Mouse (Mus musculus) gastrocnemius, adult 2 months (tissue): ENCODE results near the gene Mblac1. TPM values are rescaled to one million over a fixed set of nuclear protein-coding genes. Genes with fewer than 3 reads are reported as not detected.
A peak's percentile ranks its signal among the peaks of the same experiment; 100 is the strongest.
"Not testable (repeated sequence)": the region's sequence is repeated elsewhere in the genome, so short reads cannot be mapped to it uniquely, and the experiment has no call there.

ENCODE experiments used
- DNase-seq: peaks from one replicate; pipeline ENCODE4 v3.0.0; 2022
- H3K27ac ChIP-seq: fragments of 200-600 bp; 2 replicates; pipeline ENCODE4 v1.8.1; 2022; ENCODE audit warnings: mild to moderate bottlenecking
- H3K4me3 ChIP-seq: fragments of 200-600 bp; 2 replicates; pipeline ENCODE4 v1.8.1; 2022; ENCODE audit warnings: mild to moderate bottlenecking, moderate library complexity
- CTCF ChIP-seq: fragments of 200-600 bp; IDR thresholded peaks from 2 replicates; pipeline ENCODE4 v1.8.1; 2022; ENCODE audit warnings: antibody characterized with exemption, mild to moderate bottlenecking, moderate library complexity
- intact Hi-C: fragments of 180-260 bp; cut with DNase I; formaldehyde crosslinking; loops from one replicate; pipeline ENCODE4 v1.15.1; 2025
- total RNA-seq, 2 experiments: library from RNA; stranded (reverse); gene quantifications; 2 replicates each; pipeline ENCODE4 v1.2.3; 2021

The Mblac1 gene
- total RNA-seq, 2 experiments from 2014 or later = 1.3 to 1.4 TPM

- intact Hi-C loops = loop anchor here (5.0 to 10.0 kb wide), 2 partner anchors 388 to 641 kb away; partner anchors contain the start of genes Epo, Gnb2, Mepce and Zcwpw1
- no peak for TF ChIP-seq CTCF
- Histone ChIP-seq H3K27ac (no peak overlapping the region), H3K4me3 (no peak overlapping the region)
- DNase-seq = no peak
These were observed 20.9 kb upstream of the Mblac1 start for GRCm38 (mm10) chr5:138173217-138173616.

DNA sequence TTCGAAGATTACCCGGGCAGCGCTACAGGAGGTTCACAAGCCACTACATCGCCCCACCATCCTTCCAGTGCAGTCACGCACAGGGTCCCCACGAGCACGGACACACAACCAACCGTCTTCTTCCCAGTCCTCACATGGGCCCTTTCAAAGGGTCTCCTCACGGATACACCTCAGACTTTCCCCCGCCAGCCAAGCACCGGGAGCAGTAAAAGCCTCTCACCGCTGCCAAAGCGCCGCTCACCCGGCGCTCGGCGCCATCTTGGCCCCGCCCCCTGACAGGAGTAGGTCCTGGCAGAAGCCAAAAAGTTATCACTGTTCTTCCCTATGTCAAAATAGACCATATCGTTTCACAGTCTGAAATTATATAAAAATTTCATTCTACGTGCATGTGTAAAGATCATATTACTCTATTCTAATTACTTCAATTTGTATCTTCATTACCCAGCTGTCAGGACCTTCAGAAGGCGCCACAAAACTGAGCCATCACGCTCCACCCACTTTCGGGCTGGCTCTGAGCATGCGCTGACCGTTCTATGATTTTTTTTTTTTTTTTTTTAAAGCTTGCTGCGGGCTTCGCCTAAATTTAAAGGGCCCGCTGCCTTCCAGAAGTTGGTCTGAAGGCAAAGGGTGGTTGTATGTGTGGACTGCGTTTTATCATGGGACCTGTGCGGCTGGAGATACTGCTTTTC is 7.0 kb upstream of the Mblac1 start, which contains the start of the genes Taf6 and Cnpy4:
Taf6 (minus strand) TSS at position 502 of the 689 bp plus-strand sequence.
Cnpy4 (plus strand) TSS at position 536 of the 689 bp plus-strand sequence.
- peak within 1 kb of the TSS; percentile 98 for H3K4me3 ChIP-seq
- TF ChIP-seq CTCF = no peak
- H3K27ac ChIP-seq = peak within 1 kb of the TSS; percentile 97
- intact Hi-C loops = loop anchor here (1.0 kb wide), 1 partner anchor 16 kb away; no protein-coding TSS in a partner anchor
- DNase-seq = peak; percentile 88

GRCm38 (mm10) chr5:138187661-138188306 is 6.3 kb upstream of the Mblac1 start:
- Histone ChIP-seq H3K4me3 (peak overlapping the region; percentile 98), H3K27ac (peak overlapping the region; percentile 97)
- TF ChIP-seq CTCF = no peak
- peak; percentile 68 for DNase-seq
- intact Hi-C loops = loop anchor here (1.0 kb wide), 1 partner anchor 16 kb away; no protein-coding TSS in a partner anchor

DNA sequence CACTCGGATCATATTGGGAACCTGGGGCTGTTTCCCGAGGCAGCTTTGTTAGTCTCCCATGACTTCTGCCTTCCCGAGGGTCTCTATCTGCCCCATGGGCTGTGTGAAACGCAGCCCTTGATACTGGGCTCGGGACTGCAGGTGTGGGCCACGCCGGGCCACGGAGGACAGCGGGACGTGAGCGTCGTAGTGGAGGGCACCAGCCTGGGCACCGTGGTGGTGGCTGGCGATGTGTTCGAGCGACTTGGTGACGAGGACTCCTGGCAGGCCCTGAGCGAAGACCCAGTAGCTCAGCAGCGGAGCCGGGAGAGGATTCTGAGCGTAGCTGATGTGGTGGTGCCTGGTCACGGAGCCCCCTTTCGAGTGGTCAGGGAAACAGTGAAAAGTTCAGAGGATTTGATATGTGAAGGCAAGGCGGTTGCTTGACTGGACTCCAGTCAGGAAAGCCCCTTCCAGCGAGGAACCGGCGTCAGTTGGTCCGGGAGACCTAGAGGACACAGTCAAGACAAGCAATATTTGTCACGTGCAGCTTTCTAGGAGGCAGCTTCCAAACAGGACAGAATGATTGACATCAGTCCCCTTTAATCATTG is 736 bp downstream of the Mblac1 start:
- peak; percentile 48 for DNase-seq
- intact Hi-C loops = loop anchor here (2.0 kb wide), 1 partner anchor 78 kb away; the partner anchor contains the start of gene Zscan21
- peak overlapping the region; percentile 83 for H3K4me3 ChIP-seq
- no peak for TF ChIP-seq CTCF
- H3K27ac ChIP-seq = peak overlapping the region; percentile 94

DNA sequence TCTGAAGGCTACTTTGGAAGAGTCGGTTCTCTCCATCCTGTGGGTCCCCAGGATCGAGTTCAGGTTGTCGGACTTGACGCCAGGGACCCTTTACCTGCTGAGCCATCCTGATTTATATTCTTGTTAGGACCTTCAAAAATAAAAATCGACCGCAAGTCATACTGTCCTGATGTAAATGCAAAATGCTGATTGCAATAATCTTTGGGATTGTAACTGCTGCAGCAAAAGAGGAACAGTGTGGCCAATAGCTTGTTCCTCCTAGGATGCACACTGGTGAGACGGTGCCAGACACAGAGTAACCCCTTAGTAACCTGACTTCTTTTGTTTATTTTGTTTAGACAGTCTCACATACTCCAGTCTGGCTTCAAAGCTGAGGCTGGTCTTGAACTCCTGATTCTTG is 1.3 kb downstream of the Mblac1 start:
- intact Hi-C loops = loop anchor here (2.0 kb wide), 1 partner anchor 79 kb away; the partner anchor contains the start of gene Zscan21
- H3K4me3 ChIP-seq = peak overlapping the region; percentile 83
- peak overlapping the region; percentile 94 for H3K27ac ChIP-seq
- TF ChIP-seq CTCF = no peak
- DNase-seq = no peak

- no peak overlapping the region for H3K4me3 ChIP-seq
- DNase-seq = no peak
- H3K27ac ChIP-seq = no peak overlapping the region
- intact Hi-C loops = no loop called here
- peak; percentile 42 for TF ChIP-seq CTCF
These were observed 5.5 kb downstream of the Mblac1 start for GRCm38 (mm10) chr5:138199576-138199975.

DNA sequence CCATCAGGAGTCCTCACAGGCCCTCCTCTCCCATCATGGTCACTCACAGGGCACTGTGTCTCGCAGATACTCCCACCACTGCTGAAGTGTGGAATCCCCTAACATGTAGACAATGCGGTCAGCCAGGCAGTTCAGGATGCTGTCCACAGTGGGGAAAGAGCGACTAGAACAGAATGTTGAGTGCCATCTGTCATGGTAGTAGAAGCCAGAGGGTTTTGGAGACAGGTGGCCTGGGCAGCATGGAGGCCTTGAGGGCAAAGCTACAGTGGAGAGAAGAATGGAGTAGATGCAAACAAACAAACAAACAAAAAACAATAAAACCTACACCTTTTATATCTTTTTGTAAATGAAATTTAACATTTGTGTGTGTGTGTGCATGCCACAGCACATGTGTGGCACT is 8.0 kb downstream of the Mblac1 start:
- no peak overlapping the region for H3K27ac ChIP-seq
- intact Hi-C loops = no loop called here
- no peak for DNase-seq
- no peak for TF ChIP-seq CTCF
- H3K4me3 ChIP-seq = no peak overlapping the region

GRCm38 (mm10) chr5:138207253-138207652 is 13.1 kb downstream of the Mblac1 start:
- no peak for TF ChIP-seq CTCF
- no peak for DNase-seq
- Histone ChIP-seq H3K4me3 (no peak overlapping the region), H3K27ac (no peak overlapping the region)
- intact Hi-C loops = loop anchor here (2.0 kb wide), 1 partner anchor 28 kb away; no protein-coding TSS in a partner anchor

GRCm38 (mm10) chr5:138207873-138208272 is 13.8 kb downstream of the Mblac1 start:
- no peak for TF ChIP-seq CTCF
- intact Hi-C loops = loop anchor here (2.0 kb wide), 1 partner anchor 27 kb away; no protein-coding TSS in a partner anchor
- Histone ChIP-seq H3K27ac (no peak overlapping the region), H3K4me3 (no peak overlapping the region)
- DNase-seq = no peak

GRCm38 (mm10) chr5:138216632-138217031 is 22.5 kb downstream of the Mblac1 start:
- DNase-seq, intact Hi-C loops, H3K27ac ChIP-seq, H3K4me3 ChIP-seq: not testable (repeated sequence)

DNA sequence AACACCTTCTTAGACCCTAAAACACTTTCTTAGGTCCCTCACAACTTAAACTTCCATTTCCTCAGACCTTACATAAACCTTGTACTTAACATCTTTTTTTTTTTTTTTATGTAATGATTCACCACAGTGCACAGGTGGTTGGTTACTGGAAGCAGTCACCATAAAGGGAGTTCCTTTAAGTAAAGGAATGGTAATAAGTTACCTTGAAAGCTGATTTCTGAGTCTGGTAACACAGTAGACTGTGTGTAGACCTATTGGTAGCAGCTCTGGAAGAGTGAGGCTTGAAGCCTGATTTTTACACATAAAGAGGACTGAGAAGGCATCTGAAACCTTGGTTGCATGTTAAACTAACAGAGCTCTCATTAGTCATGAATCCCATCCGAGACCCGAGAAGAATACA is 25.8 kb downstream of the Mblac1 start:
- Histone ChIP-seq H3K27ac (no peak overlapping the region), H3K4me3 (no peak overlapping the region)
- no peak for TF ChIP-seq CTCF
- no peak for DNase-seq
- intact Hi-C loops = no loop called here

GRCm38 (mm10) chr5:138222111-138222510 is 28.0 kb downstream of the Mblac1 start:
- intact Hi-C loops = no loop called here

DNA sequence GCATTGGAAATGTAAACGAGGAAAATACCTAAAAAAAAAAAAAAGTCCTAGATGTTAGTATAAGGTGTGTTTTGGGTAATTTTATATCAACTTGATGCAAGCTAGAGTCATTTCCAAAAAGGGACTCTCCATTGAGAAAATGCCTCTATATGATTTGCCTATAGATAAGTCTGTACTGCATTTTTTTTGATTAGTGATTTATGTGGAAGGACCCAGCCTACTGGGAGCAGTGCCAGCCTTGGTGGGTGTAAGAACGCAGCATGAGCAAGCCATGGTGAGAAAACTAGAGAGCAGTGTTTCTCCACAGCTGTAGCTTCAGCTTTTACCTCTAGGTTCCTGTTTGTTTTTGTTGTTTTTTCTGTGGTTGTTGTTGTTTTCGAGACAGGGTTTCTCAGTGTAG is 29.2 kb downstream of the Mblac1 start:
- no peak for DNase-seq
- no peak for TF ChIP-seq CTCF
- intact Hi-C loops = no loop called here

More at GRCm38 (mm10) chr5:138222111-138222510, 28.0 kb downstream of the Mblac1 start:
- Histone ChIP-seq H3K27ac (no peak overlapping the region), H3K4me3 (no peak overlapping the region)
- DNase-seq = peak; percentile 83
- TF ChIP-seq CTCF = peak; percentile 97

More for the DNA sequence above, 29.2 kb downstream of the Mblac1 start:
- no peak overlapping the region for H3K4me3 ChIP-seq
- H3K27ac ChIP-seq = no peak overlapping the region
